Mouse (Mus musculus) adrenal gland, adult (tissue): ENCODE measurements around the gene Myh3.
A peak's percentile ranks its signal among the peaks of the same experiment; 100 is the strongest.

Experiments
- DNase-seq, 2 experiments: peaks; one replicate each; pipeline ENCODE4 v3.0.0; 2022 to 2023; ENCODE audit warnings: low spot score in 1 of 2; ENCODE audit not compliant: inconsistent age in 2 of 2

Myh3 gene

DNA sequence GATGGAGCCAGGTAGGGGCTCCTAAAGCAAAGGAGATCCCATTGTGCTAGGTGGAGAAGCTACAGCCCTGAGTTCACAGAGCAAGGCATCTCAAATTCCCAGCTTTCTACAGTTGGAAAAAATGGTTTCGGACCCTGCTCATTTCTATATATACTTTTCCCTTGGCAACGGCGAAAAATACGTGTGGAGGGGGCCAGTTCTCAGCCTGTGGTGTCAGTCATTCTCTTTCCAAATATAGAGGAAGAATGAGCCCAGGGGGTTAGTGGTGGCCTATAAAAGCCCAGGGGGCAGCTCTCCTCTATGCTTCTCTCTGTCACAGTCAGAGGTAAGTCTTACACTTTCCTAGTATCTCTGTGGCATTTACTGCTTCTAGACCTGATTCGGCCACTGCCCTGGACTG, at the start of gene Myh3:
Gene Myh3 (plus strand): TSS at position 301 of the 400 bp plus-strand sequence.
- DNase-seq: no peak

DNA sequence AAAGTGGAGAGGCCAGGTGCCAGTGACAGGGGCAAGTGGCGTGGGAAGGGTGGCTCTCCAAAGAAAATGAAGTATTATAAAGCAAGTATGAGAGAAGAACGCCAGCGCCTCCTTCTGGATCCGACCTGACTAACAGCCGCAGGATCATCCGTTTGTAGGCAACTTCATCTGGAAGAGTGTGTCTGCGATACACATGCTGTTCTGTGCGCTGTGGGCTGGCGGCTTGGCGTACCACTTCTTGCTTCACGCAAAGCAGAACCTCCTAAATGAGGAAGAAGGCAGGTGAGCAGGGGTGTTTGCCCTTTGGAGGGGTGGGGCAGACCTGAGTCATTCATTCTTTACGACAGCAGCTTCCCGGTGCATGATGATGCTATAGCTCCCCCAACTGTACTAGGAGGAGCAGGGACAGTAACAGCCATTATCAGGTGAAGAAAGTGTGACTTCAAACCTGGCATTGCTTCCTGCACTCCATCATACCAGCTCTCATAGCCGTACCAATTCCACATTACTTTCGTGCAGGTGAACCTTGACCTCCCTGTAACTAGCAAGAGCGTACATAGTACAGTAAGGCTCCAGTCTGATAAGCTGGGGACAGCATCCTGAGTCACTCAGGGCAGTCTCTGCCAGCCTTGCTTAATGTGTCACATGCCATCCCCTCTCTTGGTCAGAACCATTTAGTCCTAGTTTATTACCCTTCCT, 47.0 kb upstream of the Myh3 start:
- DNase-seq: peak; percentile 65 to 74

DNA sequence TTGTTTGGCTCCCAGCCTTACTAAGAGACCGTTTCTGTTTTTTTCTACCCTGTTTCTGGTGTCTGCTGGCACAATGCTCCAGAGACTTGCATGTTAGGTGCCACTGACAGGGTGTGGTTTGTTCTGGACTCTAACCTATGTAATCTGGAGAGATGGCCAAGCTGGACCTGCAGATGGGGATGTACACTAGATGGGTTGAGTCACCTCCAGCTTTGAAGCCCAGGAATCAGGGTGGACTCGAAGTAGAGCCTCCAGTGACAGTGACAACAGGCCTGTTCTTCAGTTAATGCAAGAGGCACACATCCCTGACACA, 46.5 kb upstream of the Myh3 start:
- no peak for DNase-seq

DNA sequence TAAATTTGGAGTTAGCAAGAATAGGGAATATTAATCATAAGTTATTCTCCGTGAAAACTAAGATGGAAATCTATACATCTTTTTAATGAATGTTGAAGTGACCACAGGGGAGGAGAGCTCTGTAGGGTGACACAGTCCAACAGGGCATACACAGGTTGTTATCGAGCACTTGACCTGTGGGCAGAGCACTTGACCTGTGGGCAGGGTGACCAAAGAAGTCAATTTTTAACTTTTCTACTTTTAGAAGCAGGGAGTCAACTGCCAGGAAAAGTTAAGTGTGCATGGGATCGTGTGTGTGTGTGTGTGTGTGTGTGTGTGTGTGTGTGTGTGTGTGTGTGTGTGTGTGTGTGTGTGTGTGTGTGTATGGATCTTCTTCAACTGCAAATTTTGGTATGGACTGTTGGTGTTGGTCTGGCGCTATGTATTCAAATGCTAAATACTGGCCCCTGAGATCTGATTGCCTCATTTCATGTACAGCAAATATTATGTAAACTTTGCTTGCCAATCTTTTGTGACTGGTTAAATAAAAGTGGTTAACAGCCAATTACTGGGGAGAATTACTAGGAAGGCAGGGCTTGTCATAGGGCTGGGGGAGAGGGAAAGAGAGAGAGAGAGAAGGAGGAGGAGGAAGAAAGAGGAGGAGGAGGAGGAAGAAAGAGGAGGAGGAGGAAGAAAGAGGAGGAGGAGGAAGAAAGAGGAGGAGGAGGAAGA, 43.2 kb upstream of the Myh3 start:
- DNase-seq: no peak

DNA sequence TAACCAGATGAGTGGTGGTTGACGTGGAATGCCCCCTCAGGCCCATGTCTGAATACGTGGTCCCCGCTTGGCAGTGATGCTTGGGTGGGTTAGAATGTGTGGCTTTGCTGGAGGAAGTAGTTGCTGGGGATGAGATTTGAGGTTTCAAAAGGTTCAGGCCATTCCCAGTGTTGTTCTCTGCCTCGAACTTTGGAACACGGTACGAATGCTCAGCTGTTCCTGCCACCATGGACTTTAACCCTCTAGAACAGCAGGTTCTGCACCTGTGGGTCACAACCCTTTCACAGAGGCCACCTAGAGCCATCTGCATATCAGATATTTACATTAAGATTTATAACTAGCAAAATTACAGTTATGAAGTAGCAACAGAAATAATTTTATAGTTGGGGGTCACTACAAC, 41.9 kb upstream of the Myh3 start:
- no peak for DNase-seq

DNA sequence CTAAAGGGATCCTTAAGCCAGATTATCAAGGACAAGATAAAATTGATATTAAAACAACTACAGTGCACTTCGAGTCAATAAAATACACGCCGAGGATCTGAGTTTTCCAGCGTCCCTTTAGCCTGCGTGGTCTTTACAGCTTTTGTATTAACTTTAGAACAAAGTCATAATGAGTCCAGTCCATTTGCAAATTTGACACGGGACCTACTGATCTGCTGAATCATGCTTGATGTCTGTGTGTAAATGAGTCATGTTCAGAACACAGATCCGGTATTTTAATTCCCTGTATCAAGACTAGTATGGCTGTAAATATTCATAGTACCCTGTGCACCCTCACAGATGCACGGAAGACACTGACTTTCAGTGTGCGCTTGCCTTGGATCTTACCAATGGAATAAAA, 41.2 kb upstream of the Myh3 start:
- no peak for DNase-seq

DNA sequence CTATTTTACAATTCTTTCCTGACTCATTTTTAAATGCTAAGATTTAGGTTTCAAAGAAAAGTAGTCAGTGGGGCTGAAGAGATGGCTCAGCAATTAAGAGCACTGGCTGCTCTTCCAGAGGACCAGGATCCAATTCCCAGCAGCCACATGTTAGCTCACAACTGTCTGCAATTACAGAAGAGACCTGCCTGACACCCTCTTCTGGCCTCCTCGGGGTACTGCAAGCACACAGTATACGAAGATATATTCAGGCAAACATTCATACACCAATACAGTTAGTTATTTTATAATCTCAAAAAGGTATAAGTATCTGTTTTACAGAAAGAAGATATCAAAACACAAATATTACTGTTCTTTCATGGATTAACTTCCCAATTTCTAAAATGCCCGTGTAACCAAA, 38.3 kb upstream of the Myh3 start:
- peak in 1 of 2 experiments; percentile 19 for DNase-seq

DNA sequence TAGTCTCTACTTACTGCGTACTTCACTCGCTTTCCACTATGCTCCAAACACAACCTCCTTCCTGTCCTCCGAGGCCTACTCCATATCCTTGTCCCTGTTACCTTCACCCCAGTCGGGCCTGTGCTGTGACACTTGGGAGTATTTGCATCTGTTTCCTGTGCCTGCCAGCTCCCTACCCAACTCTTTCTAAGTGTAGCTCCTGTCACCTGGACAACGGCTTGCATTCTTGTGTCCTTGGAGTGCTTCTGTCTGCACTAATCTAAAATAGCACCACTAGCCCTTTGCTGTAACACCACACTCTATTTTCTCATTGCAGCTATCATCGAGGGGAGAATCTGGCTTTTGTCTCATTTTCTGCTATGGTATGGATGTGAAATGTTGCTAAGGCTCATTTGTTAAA, 37.6 kb upstream of the Myh3 start:
- DNase-seq: no peak

DNA sequence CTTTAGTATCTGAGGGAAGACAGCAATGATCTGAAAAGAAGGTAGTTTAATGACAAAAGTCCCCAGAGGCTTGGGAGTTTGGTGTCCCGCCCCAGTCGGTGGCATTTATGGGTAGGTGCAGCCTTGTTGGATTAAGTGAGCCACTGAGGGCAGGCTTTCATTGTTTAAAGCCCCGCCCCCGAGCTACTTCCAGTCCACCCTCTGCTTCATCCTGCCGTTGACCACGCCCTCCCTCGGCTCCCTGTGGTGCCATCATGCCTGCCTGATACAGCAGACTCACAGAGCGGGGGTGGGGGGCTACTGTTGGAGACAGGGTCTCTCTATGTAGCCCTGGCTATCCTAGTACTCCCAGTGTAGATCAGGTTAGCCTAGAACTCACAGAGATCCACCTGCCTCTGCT, 35.1 kb upstream of the Myh3 start:
- DNase-seq: no peak

DNA sequence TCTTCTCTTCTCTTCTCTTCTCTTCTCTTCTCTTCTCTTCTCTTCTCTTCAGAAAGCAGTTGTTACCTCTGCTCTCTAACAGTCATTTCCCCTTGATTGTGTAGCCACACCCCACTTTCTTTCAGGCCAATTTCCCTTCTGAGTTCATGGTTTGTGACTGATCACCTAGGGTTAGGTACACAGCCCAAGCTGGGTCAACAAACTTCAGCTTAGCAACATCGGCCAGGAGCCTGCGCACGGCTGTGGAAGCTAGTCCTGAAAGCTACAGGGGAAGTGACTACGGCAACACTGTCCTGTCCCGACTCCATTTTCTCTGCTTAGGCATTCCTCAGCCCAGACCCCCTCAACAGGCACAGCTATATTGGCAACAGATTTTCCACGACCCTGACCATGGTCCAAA, 33.1 kb upstream of the Myh3 start:
- no peak for DNase-seq

DNA sequence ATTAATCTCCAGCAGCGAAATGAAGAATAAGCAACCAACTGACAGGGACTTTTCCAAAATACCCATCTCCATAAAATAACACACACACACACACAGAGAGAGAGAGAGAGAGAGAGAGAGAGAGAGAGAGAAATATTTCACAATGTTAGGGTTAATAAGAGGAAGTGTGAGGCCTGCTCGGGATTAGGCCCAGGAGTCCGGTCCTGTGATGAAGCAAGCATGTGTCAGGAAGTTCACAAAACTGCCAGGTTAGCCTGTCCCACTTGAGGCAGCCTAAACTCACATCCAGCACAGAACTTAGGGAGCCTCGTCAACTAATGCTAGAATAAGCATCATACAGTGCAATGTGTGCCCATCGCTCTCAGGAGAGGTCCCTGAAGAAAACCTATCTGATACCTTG, 30.9 kb upstream of the Myh3 start:
- DNase-seq: peak in 1 of 2 experiments; percentile 14

DNA sequence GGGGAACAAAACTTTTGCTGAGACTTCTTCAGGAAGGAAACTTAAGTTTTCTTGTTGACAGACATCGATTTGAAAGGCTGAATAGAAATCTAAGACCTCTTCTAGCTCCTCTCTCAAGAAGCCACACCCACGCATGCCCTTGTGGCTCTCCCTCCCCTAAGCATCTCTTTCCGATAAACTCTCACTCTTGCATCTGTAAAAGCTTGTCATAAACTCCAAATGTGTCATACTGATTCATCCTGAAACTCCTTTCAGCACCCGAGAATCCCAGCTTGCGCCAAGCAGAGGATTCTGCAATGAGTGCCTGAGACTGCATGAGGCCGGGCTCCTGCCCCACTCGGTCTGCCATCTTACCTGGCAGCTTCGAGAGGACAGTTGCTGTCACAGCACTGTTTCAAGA, 29.6 kb upstream of the Myh3 start:
- DNase-seq: peak in 1 of 2 experiments; percentile 16

DNA sequence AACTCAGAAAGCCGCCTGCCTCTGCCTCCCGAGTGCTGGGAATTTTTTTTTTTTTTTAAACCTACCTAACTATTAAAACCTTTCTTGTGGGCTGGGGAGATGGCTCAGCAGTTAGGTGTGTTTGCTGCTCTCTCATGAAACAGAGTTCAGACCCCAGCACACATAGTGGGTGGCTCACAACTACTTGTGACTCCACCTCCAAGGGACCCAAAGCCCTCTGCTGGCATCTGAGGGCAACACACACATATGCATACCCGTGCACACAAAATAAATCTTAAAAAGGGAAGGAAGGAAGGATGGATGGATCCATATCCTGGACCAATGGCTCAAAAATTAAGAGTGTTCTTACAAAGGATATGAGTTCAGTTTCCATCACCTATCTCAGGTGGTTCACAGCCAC, 28.8 kb upstream of the Myh3 start:
- DNase-seq: no peak

DNA sequence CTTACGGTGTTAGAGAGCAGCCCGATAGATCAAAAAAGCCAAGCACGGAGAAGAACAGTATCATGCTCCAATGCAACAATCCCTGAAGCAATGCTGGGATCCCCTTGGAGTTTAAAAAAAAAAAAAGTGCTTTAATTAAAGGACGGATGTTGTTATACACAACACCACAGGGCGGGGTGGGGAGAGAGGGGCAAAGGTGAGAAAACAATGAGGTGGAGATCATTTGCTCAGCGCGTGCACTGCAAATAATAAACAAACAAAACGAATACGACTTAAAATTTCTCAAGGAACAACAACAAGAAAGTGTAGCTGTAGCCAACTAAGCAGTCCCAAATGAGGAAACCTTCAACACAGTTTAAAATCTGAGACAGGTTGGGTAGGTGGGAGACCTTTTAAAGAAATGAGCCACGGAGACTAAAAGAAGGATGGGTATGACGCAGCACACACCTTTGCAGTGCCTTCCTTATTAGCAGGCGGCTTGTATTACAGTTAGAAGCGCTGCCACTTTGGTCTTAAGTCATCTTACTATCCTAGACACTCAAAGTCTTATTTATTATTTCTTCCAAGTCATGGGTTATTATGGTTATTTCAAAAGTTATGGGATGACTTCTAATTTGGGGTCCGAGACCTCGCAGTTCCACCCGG, 26.3 kb upstream of the Myh3 start:
- DNase-seq: no peak

DNA sequence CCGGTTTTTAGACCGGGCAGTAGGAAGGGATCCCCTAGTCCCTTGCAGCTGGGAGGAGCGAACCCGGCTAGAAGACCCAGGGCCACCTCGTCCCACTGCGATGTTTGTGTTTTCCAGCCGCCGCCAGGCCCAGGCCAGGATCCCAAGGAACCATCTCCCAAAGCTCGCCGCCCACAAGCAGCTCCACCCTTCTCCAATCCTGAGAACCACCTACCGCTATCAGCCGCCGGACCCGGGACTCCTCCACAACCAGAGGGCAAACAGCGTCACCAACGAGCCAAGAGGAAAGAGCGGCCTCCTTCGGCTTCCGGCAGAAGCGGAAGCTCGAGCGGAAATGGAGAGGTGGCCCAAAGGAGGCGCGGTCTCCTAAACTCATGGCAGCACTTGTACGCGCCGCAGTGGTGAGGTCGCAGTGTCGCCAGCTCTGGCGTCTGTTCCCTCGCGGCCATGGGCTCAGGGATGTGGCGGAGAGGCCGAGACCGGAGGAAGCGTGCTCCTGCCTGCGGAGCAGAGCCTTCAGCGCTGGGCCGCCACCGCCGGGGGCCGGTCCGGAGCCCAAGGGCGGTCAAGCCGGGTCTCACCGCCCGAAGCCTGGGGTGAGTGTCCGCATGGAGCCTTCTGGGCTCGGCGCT, 25.7 kb upstream of the Myh3 start, which contains the start of the genes Adprm and Sco1:
Gene Adprm (minus strand): TSS at position 274 of the 632 bp plus-strand sequence.
Gene Sco1 (plus strand): TSS at position 350 of the 632 bp plus-strand sequence.
- DNase-seq: peak; percentile 94 to 97

DNA sequence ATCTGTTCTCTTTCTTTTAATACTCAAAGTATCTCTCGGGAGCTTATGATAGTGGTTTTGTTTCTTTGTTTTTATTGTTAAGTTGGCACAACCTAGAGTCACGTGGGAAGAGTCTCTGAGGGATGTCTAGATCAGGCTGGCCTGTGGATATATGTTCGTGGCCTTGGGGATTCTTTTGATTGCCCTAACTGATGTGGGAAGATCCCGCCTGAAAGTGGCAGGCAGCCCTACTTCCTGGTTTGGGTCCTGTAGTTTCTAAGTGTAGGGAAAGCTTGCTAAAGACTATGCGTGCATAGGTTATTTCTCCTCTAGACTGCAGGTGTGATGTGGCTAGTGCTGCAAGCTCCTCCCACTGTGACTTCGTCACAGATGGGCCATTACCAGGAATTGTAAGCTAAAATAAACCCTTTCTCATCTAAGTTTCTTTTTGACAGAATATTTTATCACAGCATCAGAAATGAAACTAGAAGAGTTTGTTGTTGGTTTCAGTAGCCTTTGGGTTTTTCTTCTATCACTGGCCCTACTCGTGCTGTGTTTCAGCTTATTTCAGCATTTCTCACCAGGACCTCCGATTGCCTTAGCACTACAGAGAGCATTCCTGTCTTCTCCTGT, 23.2 kb upstream of the Myh3 start:
- DNase-seq: no peak

DNA sequence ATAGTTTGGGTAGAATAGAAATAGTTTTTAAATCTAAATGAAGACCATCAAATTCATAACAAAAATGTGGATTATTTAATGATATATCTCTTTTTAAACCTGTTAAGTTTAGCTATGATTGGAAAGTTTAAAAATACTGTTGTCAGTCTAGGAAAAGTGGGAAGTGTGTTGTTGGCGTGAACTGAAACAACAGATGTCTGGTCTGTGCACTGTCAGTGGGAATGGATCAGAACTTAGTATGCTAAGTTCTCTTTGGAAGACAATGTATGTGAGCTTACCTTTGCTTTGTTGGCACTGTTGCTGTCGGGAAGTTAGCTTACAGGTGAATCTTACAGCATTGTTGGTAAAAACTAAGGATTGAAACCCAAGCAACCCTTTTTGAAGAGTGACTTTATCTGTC, 16.8 kb upstream of the Myh3 start:
- DNase-seq: no peak

DNA sequence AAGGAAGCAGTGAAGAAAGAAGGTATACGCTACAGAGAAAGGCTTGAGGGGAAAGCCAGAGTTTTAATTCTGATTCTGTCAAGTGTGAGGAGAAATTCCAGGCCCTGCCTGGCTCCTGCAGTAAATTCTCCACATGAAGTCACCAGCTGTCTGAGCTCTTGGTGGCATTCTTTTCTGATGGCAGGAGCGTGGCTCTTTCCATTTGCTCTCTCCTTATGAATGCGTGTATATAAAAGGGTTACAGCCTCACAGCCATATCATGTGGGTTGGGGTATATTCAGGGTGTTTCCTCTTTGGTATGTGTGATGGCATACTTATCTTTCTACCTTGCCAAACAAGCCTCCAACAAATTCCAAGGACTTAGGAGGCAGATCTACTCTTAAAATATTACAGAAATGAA, 15.4 kb upstream of the Myh3 start:
- DNase-seq: no peak

DNA sequence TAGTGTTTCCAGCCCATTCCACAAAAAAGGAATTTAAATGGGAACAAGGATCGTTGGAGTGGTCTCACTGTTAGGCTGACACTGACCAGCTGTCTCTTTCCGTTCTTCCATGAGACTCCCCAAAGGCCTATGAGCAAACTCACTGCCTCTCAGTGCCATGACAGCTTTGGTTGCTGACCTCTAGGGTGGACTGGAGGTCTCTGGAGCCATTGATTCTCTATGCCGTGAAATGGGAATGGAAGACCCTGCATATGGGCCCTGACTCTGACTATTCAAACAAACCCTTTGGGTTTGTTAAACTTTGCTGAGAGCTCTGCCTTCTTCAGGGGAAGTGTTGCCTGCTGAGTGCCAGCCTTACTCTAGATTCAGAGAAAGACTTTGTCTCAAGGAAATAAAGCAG, 10.4 kb upstream of the Myh3 start:
- DNase-seq: no peak

DNA sequence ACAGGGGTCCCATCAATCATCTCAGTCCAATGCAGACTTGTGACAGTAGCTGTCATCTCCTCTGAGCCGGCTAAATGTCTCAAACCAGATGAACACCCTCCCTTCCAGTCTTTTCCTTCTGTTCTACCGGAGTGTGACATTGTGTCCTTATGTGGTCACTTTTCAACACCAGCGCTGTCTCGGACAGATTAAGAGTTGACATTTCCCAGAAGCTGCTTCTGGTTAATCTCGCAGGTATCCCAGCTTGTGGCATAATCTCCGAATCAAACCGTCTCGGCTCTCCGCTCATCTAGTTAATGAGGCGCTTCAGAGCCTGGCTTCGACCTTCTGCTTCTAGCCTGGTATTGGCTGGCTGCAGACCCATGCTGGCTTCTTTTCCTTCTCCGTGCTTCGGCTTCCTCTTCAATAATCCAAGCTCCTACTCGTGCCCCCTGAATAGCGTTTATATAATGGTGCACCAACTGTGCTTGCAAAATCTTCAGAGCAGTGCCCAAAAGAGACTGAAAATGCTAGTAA, 5.4 kb upstream of the Myh3 start:
- no peak for DNase-seq

DNA sequence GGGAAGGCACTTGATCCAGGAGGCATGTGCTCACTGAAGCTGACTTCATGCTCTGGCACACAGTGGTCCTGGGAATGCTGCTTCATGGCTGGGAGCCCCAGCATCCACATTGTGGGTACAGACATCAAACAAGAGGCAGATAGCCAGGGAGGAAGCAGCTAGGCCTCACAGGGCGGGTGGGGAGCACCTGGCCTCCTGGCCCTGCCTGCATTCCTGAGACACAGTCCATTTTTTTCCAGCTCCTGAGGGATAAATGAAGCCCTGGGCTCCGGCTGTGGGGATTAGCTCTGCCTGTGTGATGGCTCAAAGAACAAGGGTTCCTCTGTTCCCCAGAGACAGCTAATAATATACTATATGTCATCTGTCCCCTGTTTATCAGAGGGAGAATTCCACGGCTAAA, 3.1 kb upstream of the Myh3 start:
- no peak for DNase-seq
